In genomic region chr3:95216655-95217254, GRCm38 (mm10) we compare ENCODE assay signal across 8 mouse cellular contexts. TPM values are rescaled to one million over a fixed set of nuclear protein-coding genes. Genes with fewer than 3 reads are reported as not detected.
DNase-seq lines count a peak whose midpoint lies in the region; ATAC-seq and TF ChIP-seq lines count a peak whose summit lies in the region.

No protein-coding gene starts in this region.

- H3K27ac ChIP-seq in gastrocnemius, adult 2 months: peak overlapping the region; percentile 99
- H3K27ac ChIP-seq in forebrain, embryonic 15.5 days (replicated peaks): peak overlapping the region; percentile 97
- peak overlapping the region; percentile 99 for H3K27ac ChIP-seq in liver, postnatal 0 days (ENCODE audit: low read depth)

- no peak for TF ChIP-seq CTCF in gastrocnemius, adult 2 months (IDR thresholded peaks at IDR 0.05)
- no peak for TF ChIP-seq CTCF in liver, postnatal 0 days (IDR thresholded peaks at IDR 0.05; ENCODE audit: low read depth)

- peak; percentile 4 for ATAC-seq in CD4-positive, CD25-positive, alpha-beta regulatory T cell, adult 4 months
- peak; percentile 39; the same call in 1 of the 2 replicates for ATAC-seq in forebrain, embryonic 15.5 days (replicated peaks)
- ATAC-seq in liver, postnatal 0 days: peak; percentile 5

- H3K4me1 ChIP-seq in forebrain, embryonic 15.5 days: peaks cover 27% of the 10 kb centered on the region
- H3K4me1 ChIP-seq in liver, postnatal 0 days (ENCODE audit: insufficient read depth): peaks cover 23% of the 10 kb centered on the region

- peak overlapping the region; percentile 84 for H3K9ac ChIP-seq in forebrain, embryonic 15.5 days (replicated peaks)
- H3K9ac ChIP-seq in liver, postnatal 0 days (replicated peaks): peak overlapping the region; percentile 96

- 19% methylated on average over 4 of the region's 4 CpGs for WGBS in forebrain, embryonic 15.5 days
- 18% methylated on average over 4 of the region's 4 CpGs for WGBS in liver, postnatal 0 days (ENCODE audit: insufficient replicate concordance)

- no peaks in the 10 kb centered on the region for H3K9me3 ChIP-seq in forebrain, embryonic 15.5 days
- no peaks in the 10 kb centered on the region for H3K9me3 ChIP-seq in liver, postnatal 0 days (ENCODE audit: low read length)

- intact Hi-C loops in gastrocnemius, adult 2 months (cut with DNase I): loop anchor here (2.0 to 5.0 kb wide), 4 partner anchors 46 to 602 kb away; partner anchors contain the start of genes Rprd2, Sema6c and Tnfaip8l2
- intact Hi-C loops in left cerebral cortex, postnatal 10 days (cut with DNase I): loop anchor here (5.0 kb wide), 2 partner anchors 54 to 74 kb away; partner anchors contain the start of genes Sema6c and Tnfaip8l2

- H3K27me3 ChIP-seq in forebrain, embryonic 15.5 days: no peaks in the 10 kb centered on the region
- H3K27me3 ChIP-seq in liver, postnatal 0 days (ENCODE audit: insufficient read depth, low read length): no peaks in the 10 kb centered on the region

- H3K36me3 ChIP-seq in forebrain, embryonic 15.5 days: peaks cover 53% of the 10 kb centered on the region
- H3K36me3 ChIP-seq in liver, postnatal 0 days (replicated peaks; ENCODE audit: insufficient read depth, low read length): peaks cover 25% of the 10 kb centered on the region

- TF ChIP-seq EP300 in liver, postnatal 0 days (IDR thresholded peaks at IDR 0.05; ENCODE audit: low read depth): no peak

- H3K4me3 ChIP-seq in gastrocnemius, adult 2 months: peak overlapping the region; percentile 93
- H3K4me3 ChIP-seq in forebrain, embryonic 15.5 days: peak overlapping the region; percentile 69
- peak overlapping the region; percentile 92 for H3K4me3 ChIP-seq in liver, postnatal 0 days (ENCODE audit: low read depth, low read length)

- peak overlapping the region; percentile 59 for H3K4me2 ChIP-seq in forebrain, embryonic 15.5 days (replicated peaks)
- peak overlapping the region; percentile 72 for H3K4me2 ChIP-seq in liver, postnatal 0 days (ENCODE audit: low read depth, low read length)

- no peak for DNase-seq in gastrocnemius, adult 2 months
- no peak for DNase-seq in gastrocnemius, adult 18-20 months (ENCODE audit: low spot score)
- no peak for DNase-seq in liver, postnatal 0 days
- no peak for DNase-seq in left cerebral cortex, postnatal 10 days (ENCODE audit: extremely low spot score in 1 of 2, low spot score in 2 of 2)
- DNase-seq in adipocyte (ENCODE audit: low spot score): no peak
- no peak for DNase-seq in left cerebral cortex, adult 11 months (ENCODE audit: low spot score)

RNA-seq across cellular contexts. Expression of gene Gabpb2, which starts 1.0 kb away (rescaled TPM):
- total RNA-seq in gastrocnemius, adult 2 months (2021): 10 to 100 TPM in 1 of 2 experiments, 1 to 10 TPM in 1; 9.1 to 12.0 TPM
- total RNA-seq in gastrocnemius, adult 18-20 months (2021): 10 to 100 TPM in 1 of 2 experiments, 1 to 10 TPM in 1; 7.1 to 10.0 TPM
- 10 to 100 TPM; 31.0 to 37.1 TPM for polyA plus RNA-seq in CD4-positive, CD25-positive, alpha-beta regulatory T cell, adult 4 months (2017; shearing (Covaris generic))
- polyA plus RNA-seq in forebrain, embryonic 15.5 days (2015; fragmentation: Nextera tagmentation; extraction: Ambion mirVana): 4.8 and 5.9 TPM in 2 replicates
- polyA plus RNA-seq in liver, postnatal 0 days (2015; fragmentation: Nextera tagmentation; extraction: Ambion mirVana): 2.5 and 3.9 TPM in 2 replicates
- total RNA-seq in left cerebral cortex, postnatal 10 days (2021): 1 to 10 TPM; 7.6 to 8.5 TPM

RNA-seq across cellular contexts. Expression of gene Cdc42se1, which starts 11.8 kb away (rescaled TPM):
- total RNA-seq in gastrocnemius, adult 2 months (2021): 10 to 100 TPM; 13.7 to 16.4 TPM
- total RNA-seq in gastrocnemius, adult 18-20 months (2021): 10 to 100 TPM; 12.4 to 17.1 TPM
- 100 to 1,000 TPM; 218 to 256 TPM for polyA plus RNA-seq in CD4-positive, CD25-positive, alpha-beta regulatory T cell, adult 4 months (2017; shearing (Covaris generic))
- 88.5 and 90.0 TPM in 2 replicates for polyA plus RNA-seq in forebrain, embryonic 15.5 days (2015; fragmentation: Nextera tagmentation; extraction: Ambion mirVana)
- 31.7 and 32.3 TPM in 2 replicates for polyA plus RNA-seq in liver, postnatal 0 days (2015; fragmentation: Nextera tagmentation; extraction: Ambion mirVana)
- 10 to 100 TPM; 66.1 to 71.3 TPM for total RNA-seq in left cerebral cortex, postnatal 10 days (2021)

RNA-seq across cellular contexts. Expression of gene Mllt11, which starts 15.2 kb away (rescaled TPM):
- 10 to 100 TPM; 52.0 to 84.9 TPM for total RNA-seq in gastrocnemius, adult 2 months (2021)
- total RNA-seq in gastrocnemius, adult 18-20 months (2021): 10 to 100 TPM; 69.8 to 83.1 TPM
- polyA plus RNA-seq in CD4-positive, CD25-positive, alpha-beta regulatory T cell, adult 4 months (2017; shearing (Covaris generic)): 10 to 100 TPM; 19.0 to 24.1 TPM
- polyA plus RNA-seq in forebrain, embryonic 15.5 days (2015; fragmentation: Nextera tagmentation; extraction: Ambion mirVana): 254 and 266 TPM in 2 replicates
- 2.0 and 2.3 TPM in 2 replicates for polyA plus RNA-seq in liver, postnatal 0 days (2015; fragmentation: Nextera tagmentation; extraction: Ambion mirVana)
- total RNA-seq in left cerebral cortex, postnatal 10 days (2021): 100 to 1,000 TPM; 599 to 606 TPM

RNA-seq across cellular contexts. Expression of gene Gm128, which starts 24.6 kb away (rescaled TPM):
- total RNA-seq in gastrocnemius, adult 2 months (2021): under 1 TPM in 1 of 2 experiments, not detected in 1; 0.11 TPM
- not detected for total RNA-seq in gastrocnemius, adult 18-20 months (2021)
- polyA plus RNA-seq in CD4-positive, CD25-positive, alpha-beta regulatory T cell, adult 4 months (2017; shearing (Covaris generic)): 1 to 10 TPM in 1 of 2 experiments, under 1 TPM in 1; 0.65 to 1.1 TPM
- 0.11 and 0.15 TPM in 2 replicates for polyA plus RNA-seq in forebrain, embryonic 15.5 days (2015; fragmentation: Nextera tagmentation; extraction: Ambion mirVana)
- 0.08 TPM in 1 of 2 replicates, not detected in the other for polyA plus RNA-seq in liver, postnatal 0 days (2015; fragmentation: Nextera tagmentation; extraction: Ambion mirVana)
- not detected for total RNA-seq in left cerebral cortex, postnatal 10 days (2021)

RNA-seq across cellular contexts. Expression of gene Bnipl, which starts 34.2 kb away (rescaled TPM):
- total RNA-seq in gastrocnemius, adult 2 months (2021): under 1 TPM in 1 of 2 experiments, not detected in 1; 0.31 TPM
- total RNA-seq in gastrocnemius, adult 18-20 months (2021): not detected
- not detected for polyA plus RNA-seq in CD4-positive, CD25-positive, alpha-beta regulatory T cell, adult 4 months (2017; shearing (Covaris generic))
- 0.10 TPM in 1 of 2 replicates, not detected in the other for polyA plus RNA-seq in forebrain, embryonic 15.5 days (2015; fragmentation: Nextera tagmentation; extraction: Ambion mirVana)
- polyA plus RNA-seq in liver, postnatal 0 days (2015; fragmentation: Nextera tagmentation; extraction: Ambion mirVana): not detected in 2 replicates
- under 1 TPM; 0.58 to 0.63 TPM for total RNA-seq in left cerebral cortex, postnatal 10 days (2021)

Comparison
In these comparisons a context has a peak if more than half of its experiments do, and no peak if none do; other contexts are left out.
1. RNA of gene Mllt11, which starts 15.2 kb away (total RNA-seq): 599 to 606 TPM in left cerebral cortex, postnatal 10 days; 52.0 to 84.9 TPM in gastrocnemius, adult 2 months and 69.8 to 83.1 TPM in gastrocnemius, adult 18-20 months; every median in the first group is over 4 times any median in the second.
2. Peak in every context shown above with its lines, with median percentiles within 50 percentile points of each other: H3K27ac ChIP-seq, H3K4me3 ChIP-seq and ATAC-seq.